Mouse (Mus musculus) kidney, postnatal 14 days (tissue): Measurements from ENCODE around the gene Ubr2.
A peak's percentile ranks its signal among the peaks of the same experiment; 100 is the strongest.

ENCODE experiments used
- DNase-seq: peaks from one replicate; pipeline ENCODE4 v3.0.0; 2022; ENCODE audit warnings: mixed read lengths

Ubr2 gene

DNA sequence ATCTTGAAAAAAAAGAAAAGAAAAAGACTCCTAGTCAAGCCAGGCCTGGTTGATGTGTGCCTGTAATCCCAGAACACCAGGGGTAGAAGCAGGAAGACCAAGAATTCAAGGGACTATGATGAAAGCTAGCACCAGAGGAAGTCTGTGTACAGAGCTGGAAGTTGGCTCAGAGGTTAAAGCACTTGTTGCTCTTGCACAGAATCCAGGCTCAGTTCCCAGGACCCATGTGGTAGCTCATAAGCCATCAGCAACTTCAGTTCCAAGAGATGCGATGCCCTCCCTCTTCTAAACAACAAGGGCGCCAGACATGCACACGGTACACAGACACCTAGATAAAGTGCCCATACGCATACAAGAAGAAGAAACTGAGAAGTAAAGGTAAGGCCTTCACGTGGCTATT lies 8.0 kb downstream of the Ubr2 start:
- DNase-seq, result no peak

GRCm38 (mm10) chr17:46998840-46999239 lies 11.5 kb downstream of the Ubr2 start:
- no peak for DNase-seq

- DNase-seq, result peak; percentile 19
Measured at GRCm38 (mm10) chr17:46996484-46996883, 13.9 kb downstream of the Ubr2 start.

- DNase-seq, result no peak
Measured at GRCm38 (mm10) chr17:46995621-46996020, 14.7 kb downstream of the Ubr2 start.

DNA sequence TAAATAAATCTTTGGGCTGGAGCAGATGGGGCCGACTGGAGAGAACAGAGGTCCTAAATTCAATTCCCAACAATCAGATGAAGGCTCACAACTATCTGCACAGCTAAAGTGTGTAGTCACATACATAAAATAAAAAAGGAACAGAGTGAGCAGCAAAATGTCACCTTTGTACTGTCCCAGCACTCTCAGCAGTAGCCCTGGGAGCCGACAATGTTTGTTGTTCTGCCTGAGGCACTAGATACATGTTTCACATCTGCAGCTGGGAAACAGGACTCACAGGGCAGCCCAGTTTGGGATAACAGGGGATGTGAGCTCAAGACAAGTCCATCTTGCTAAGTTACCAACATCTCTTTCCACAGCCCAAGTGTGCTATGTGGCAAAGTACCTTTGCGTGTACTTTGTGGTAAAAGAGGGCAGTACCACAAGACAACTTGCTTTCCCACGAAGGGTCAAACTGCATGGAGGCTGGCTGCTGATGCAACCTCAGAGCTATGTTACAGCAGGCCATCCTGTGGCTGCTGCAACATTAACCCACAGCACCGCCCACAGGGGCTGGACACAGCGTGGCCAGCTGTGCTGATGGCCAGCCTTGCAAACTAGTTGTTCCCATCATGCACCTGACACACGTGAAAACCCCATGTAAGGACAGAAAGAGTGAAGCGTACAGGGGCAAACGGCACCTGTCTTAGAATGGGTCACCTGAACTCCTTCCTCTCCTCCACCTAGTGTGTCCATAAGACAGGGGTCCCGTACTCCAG lies 15.5 kb downstream of the Ubr2 start:
- DNase-seq, result peak; percentile 42

- DNase-seq, result no peak
Measured at GRCm38 (mm10) chr17:46993625-46994024, 16.7 kb downstream of the Ubr2 start.

DNA sequence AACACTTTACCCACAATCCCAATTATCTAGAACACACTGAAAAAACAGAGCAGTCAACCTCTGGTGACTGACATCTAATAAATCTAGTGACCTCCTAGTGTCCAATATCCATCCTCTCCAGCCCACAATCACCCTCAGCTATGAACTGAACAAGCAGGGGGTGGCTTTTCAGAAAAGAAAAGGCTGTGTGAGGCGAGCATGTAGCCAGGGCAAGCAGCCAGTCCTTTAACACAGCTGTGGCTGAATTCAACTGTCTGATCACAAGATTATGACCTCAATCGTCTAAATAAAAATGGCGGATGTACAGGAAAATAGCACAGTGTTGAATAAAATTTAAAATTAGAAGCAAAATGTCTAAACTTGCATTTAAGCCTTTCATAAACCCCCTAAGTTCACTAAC lies 22.7 kb downstream of the Ubr2 start:
- no peak for DNase-seq

- DNase-seq, result no peak
Measured at GRCm38 (mm10) chr17:46980050-46980449, 30.3 kb downstream of the Ubr2 start.

- peak; percentile 59 for DNase-seq
Measured at GRCm38 (mm10) chr17:46975183-46975582, 35.2 kb downstream of the Ubr2 start.

- DNase-seq, result no peak
Measured at GRCm38 (mm10) chr17:46972603-46973002, 37.8 kb downstream of the Ubr2 start.

DNA sequence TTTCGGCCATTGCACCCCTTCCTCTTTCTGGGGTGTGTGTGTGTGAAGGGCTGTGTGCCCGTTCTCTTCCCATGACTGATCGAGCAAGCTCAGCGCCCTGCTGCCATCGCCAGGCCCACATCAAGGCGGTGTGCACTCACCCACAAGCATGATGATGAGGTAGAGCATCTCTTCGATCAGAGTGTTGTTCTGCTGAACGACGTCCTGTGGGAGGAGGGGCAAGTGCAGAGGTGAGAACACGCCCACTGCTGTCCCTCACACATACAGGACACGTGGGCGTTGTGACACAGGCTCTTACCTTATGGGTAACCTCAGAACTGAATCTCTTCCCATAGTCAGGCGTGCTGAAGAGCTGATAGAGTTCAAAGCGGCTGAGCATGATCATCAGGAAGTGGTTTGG lies 43.5 kb downstream of the Ubr2 start:
- no peak for DNase-seq

DNA sequence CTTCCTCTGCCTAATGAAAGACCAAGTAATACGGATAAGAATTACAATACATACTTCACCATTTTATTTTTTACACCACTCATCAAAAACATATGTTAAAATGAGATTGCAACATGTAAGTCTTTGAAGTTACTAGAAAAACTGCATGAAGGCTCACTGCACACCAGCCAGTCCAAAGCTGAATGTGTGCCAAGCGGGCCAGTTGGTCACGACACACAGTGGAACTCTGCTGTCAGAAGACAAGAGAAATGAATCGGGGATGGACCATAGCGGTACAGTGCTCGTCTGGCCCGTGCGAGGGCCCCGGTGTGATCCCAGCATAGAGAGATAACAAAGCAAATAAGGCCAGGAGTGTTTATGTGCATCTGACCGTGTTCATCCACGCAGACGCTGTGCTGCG lies 47.2 kb downstream of the Ubr2 start:
- DNase-seq, result no peak

DNA sequence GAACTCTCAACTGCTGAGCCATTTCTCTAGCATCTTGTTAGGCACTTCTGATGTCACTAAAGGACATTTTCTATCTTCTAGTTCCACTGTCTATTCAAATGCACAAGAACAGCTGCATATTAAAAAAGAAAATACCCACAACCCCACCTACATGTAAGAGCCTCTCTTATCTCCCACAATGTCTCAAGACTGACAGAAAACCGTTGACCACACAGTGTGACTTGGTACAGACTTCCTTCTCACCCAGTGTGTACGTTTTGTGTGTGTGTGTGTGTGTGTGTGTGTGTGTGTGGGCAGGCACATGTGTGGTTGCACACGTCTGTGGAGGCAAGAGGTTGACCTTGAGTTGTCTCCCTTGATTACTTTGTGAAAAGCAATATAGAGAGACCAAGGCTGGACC lies 48.2 kb downstream of the Ubr2 start:
- no peak for DNase-seq

DNA sequence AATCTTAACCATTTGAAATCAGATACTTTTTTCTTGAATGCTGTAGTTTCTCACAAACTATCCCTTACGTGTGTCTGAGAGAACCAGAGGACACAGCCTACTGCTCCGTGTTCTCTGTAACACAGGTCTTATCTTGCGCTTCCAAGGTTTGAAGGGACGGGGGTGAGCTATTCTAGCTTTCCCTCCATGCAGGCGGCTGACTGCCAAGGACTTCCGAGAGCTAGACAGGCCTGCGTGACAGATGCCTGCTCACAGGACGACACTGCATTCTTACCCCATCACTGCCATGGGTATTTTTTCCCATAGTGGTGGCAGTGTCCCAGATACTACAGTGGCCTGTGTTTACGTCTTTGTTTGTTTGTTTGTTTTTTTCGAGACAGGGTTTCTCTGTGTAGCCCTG lies 50.1 kb downstream of the Ubr2 start:
- no peak for DNase-seq

- no peak for DNase-seq
Measured at GRCm38 (mm10) chr17:46958045-46958444, 52.3 kb downstream of the Ubr2 start.

DNA sequence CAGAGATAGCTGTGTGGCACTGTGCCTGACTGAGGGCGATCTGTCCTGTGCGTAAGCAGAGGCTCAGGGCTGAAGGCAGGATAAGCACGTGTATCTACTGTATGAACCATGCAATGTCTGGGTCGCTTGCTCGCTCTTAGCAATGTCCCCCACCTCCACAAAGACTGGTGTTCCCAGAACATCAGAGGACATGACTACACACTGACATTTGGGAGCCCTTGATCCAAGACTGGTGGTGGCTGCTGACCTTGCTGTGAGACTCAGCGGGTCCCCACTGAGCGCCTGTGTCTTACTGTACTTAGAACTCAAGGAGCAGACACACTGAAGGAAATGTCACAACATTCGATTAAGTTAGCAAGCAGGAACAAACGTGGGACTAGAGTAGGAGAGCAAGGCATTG lies 64.1 kb downstream of the Ubr2 start:
- no peak for DNase-seq

GRCm38 (mm10) chr17:46942421-46942820 lies 67.9 kb downstream of the Ubr2 start:
- no peak for DNase-seq

- no peak for DNase-seq
Measured at GRCm38 (mm10) chr17:46940461-46940860, 69.9 kb downstream of the Ubr2 start.

DNA sequence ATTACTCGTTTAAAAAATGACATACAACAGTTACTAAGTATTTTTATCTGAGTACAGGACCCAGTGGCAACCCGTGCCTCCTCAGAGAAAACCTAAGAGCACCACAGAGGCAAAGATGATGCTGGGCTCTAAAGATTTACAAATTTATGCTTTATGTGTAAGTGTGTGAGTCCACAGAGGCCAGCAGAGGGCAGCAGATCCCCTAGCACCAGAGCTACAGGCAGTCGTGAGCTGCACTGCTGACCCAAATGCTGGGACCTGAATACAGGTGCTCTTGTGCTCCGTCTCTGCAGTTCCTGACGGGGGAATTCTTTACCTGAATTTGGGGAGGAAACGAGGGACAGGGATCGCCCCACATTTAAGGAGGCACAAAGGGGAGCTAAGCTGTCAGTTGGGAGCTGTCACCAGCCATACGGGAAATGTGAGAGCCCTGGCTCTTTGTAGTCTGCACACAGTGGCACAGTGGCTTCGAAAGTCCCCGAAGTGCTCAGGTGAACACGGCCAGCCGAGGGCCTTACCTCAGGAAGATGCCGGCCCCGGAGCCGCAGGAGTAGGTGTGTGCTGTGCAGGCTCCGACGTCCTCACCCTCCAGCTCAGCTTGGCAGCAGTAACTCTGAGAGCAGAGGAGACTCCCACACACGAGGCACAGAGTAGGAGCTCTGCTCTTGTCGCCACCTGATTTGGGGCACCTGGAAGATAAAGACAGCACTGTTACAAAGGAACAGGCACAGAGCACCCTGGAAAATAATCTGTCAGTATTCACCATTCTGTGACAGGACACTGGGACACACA lies 76.6 kb downstream of the Ubr2 start:
- peak; percentile 59 for DNase-seq

- no peak for DNase-seq
Measured at GRCm38 (mm10) chr17:46932961-46933360, 77.4 kb downstream of the Ubr2 start.

DNA sequence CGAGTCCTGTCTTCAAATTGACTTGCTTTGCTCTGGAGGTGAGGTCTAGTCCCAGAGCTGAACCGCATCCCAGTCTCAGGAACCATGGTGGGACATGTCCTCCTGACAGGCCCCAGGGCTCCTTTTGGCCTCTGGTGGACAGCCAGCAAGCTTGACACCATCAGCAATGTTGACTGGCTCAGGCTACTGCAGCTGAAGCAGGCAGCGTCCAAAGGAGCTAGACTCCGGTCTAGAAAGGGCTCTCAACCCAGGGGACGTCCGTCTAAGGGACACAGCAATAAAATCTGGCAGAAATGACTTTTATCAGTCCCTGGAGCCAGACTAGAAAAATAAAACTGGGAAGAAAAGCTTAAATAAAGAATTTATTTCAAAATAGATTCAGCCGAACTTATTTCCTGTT lies 80.5 kb downstream of the Ubr2 start:
- DNase-seq, result peak; percentile 6

DNA sequence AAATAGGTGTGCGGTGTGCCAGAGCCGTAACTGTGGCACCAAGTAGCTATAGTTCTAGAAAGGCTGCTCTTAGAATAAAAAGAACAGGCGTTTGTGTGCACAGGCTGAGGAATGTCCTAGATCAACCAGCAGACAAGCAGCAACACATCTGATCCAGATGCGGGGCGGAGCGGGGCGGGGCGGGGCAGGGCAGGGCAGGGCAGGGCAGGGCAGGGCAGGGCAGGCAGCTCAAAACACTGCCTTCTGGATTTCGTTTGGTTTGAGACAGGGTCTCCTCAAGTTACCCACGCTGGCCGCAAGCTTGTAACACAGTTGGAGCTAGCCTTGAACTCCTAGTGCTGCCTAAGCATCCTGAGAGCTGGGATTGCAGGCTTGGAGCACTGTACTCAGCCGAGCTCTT lies 81.1 kb downstream of the Ubr2 start:
- DNase-seq, result no peak

GRCm38 (mm10) chr17:46927781-46928180 lies 82.6 kb downstream of the Ubr2 start:
- no peak for DNase-seq

GRCm38 (mm10) chr17:46926941-46927340 lies 83.4 kb downstream of the Ubr2 start:
- no peak for DNase-seq
